Mouse (Mus musculus) ES-E14 (cell line): ENCODE measurements at regions not wholly inside any gene's neighbourhood (a gene's known extent, or its start where the extent isn't known, plus 50 kb on each side); places are given as distances from the start of the nearest gene placed in this dataset.

ENCODE experiments used
- CHD2 ChIP-seq: IDR thresholded peaks from 2 replicates; pipeline ENCODE4 v1.6.1; 2014; ENCODE audit warnings: mild to moderate bottlenecking, low read depth, low read length, inconsistent platforms
- HCFC1 ChIP-seq: IDR thresholded peaks from 2 replicates; pipeline ENCODE4 v1.6.1; 2012; ENCODE audit warnings: low read length, inconsistent platforms, borderline replicate concordance; ENCODE audit not compliant: insufficient read depth
- MAFK ChIP-seq: IDR thresholded peaks from 2 replicates; pipeline ENCODE4 v1.6.1; 2014; ENCODE audit warnings: mild to moderate bottlenecking, low read depth, low read length, inconsistent platforms; ENCODE audit not compliant: insufficient read depth
- ZC3H11A ChIP-seq: IDR thresholded peaks from 2 replicates; pipeline ENCODE4 v1.6.1; 2012; ENCODE audit warnings: low read depth, mild to moderate bottlenecking, inconsistent platforms, low read length, borderline replicate concordance
- ZNF384 ChIP-seq: IDR thresholded peaks from 2 replicates; pipeline ENCODE4 v1.6.1; 2012; ENCODE audit warnings: low read depth, low read length, inconsistent platforms

- TF ChIP-seq ZNF384 = no peak
- no peak for TF ChIP-seq CHD2
- no peak for TF ChIP-seq ZC3H11A
- no peak for TF ChIP-seq HCFC1
- TF ChIP-seq MAFK = no peak
Measured at GRCm38 (mm10) chr1:152304487-152305130, 81.9 kb downstream of the Tsen15 start.
